Mouse (Mus musculus): ENCODE results near the gene Asb11.

Asb11 gene

GRCm38 (mm10) chrX:164441306-164441705 is 4.5 kb downstream of the Asb11 start:
- in situ Hi-C loops (cut with MboI; ENCODE audit: low sequenced_read_pairs): no loop called here

- in situ Hi-C loops (cut with MboI; ENCODE audit: low sequenced_read_pairs): no loop called here
Observed at GRCm38 (mm10) chrX:164445601-164446000, 8.8 kb downstream of the Asb11 start.

- in situ Hi-C loops (cut with MboI; ENCODE audit: low sequenced_read_pairs): no loop called here
Observed at GRCm38 (mm10) chrX:164446106-164446551, 9.3 kb downstream of the Asb11 start.

- in situ Hi-C loops (cut with MboI; ENCODE audit: low sequenced_read_pairs): no loop called here
Observed at GRCm38 (mm10) chrX:164446835-164447681, 10.3 kb downstream of the Asb11 start.

GRCm38 (mm10) chrX:164447682-164448071 is 10.9 kb downstream of the Asb11 start:
- in situ Hi-C loops (cut with MboI; ENCODE audit: low sequenced_read_pairs): no loop called here

- in situ Hi-C loops (cut with MboI; ENCODE audit: low sequenced_read_pairs): no loop called here
Observed at GRCm38 (mm10) chrX:164449201-164449600, 12.4 kb downstream of the Asb11 start.

- in situ Hi-C loops (cut with MboI; ENCODE audit: low sequenced_read_pairs): no loop called here
Observed at GRCm38 (mm10) chrX:164459205-164459878, 22.5 kb downstream of the Asb11 start.

- in situ Hi-C loops (cut with MboI; ENCODE audit: low sequenced_read_pairs): no loop called here
Observed at GRCm38 (mm10) chrX:164502258-164502657, 65.5 kb downstream of the Asb11 start.

GRCm38 (mm10) chrX:164505709-164506498 is 69.1 kb downstream of the Asb11 start, which contains the start of gene Asb9:
Asb9 (plus strand) TSS chrX:164506327.
- in situ Hi-C loops (cut with MboI; ENCODE audit: low sequenced_read_pairs): no loop called here

- in situ Hi-C loops (cut with MboI; ENCODE audit: low sequenced_read_pairs): no loop called here
Observed at GRCm38 (mm10) chrX:164507068-164507467, 70.3 kb downstream of the Asb11 start.

GRCm38 (mm10) chrX:164508728-164509127 is 71.9 kb downstream of the Asb11 start:
- in situ Hi-C loops (cut with MboI; ENCODE audit: low sequenced_read_pairs): no loop called here
